Mouse (Mus musculus): Measurements from ENCODE around the gene Otud7b. TPM values are rescaled to one million over a fixed set of nuclear protein-coding genes. Genes with fewer than 3 reads are reported as not detected.
"Not testable (repeated sequence)": the region's sequence is repeated elsewhere in the genome, so short reads cannot be mapped to it uniquely, and the experiment has no call there.

Otud7b gene
- polyA plus RNA-seq, 1 experiment from 2014 or later: 12.4 TPM

- peak overlapping the region; percentile 94 for H3K9ac ChIP-seq
- H3K4me2 ChIP-seq: peak overlapping the region; percentile 97
- 21% methylated on average over 27 of the region's 27 CpGs for WGBS
- H3K9me3 ChIP-seq (replicated peaks): no peaks in the 10 kb centered on the region
- peaks cover 23% of the 10 kb centered on the region; the same call in 1 of the 2 replicates for H3K36me3 ChIP-seq (ENCODE audit: poor library complexity, severe bottlenecking)
- H3K4me3 ChIP-seq: peak overlapping the region; percentile 62
- H3K27me3 ChIP-seq: no peaks in the 10 kb centered on the region
- peak overlapping the region; percentile 96 for H3K27ac ChIP-seq
- ATAC-seq: peak; percentile 9; the same call in 1 of the 2 replicates
- peaks cover 15% of the 10 kb centered on the region for H3K4me1 ChIP-seq
Observed at GRCm38 (mm10) chr3:96196437-96197128, 92.3 kb downstream of the Otud7b start.

GRCm38 (mm10) chr3:96197129-96197749 lies 92.9 kb downstream of the Otud7b start:
- Histone ChIP-seq H3K4me2 (peak overlapping the region; percentile 97), H3K27me3 (no peaks in the 10 kb centered on the region), H3K4me3 (peak overlapping the region; percentile 62), H3K9me3 (replicated peaks) (no peaks in the 10 kb centered on the region), H3K4me1 (peaks cover 15% of the 10 kb centered on the region), H3K36me3 (ENCODE audit: poor library complexity, severe bottlenecking) (peaks cover 23% of the 10 kb centered on the region; the same call in 1 of the 2 replicates), H3K27ac (peak overlapping the region; percentile 96), H3K9ac (peak overlapping the region; percentile 94)
- under 1% methylated on average over 50 of the region's 50 CpGs for WGBS
- ATAC-seq: peak; percentile 95

- H3K4me2 ChIP-seq: peak overlapping the region; percentile 97
- H3K27me3 ChIP-seq: no peaks in the 10 kb centered on the region
- H3K36me3 ChIP-seq (ENCODE audit: poor library complexity, severe bottlenecking): peaks cover 20% of the 10 kb centered on the region; the same call in 1 of the 2 replicates
- WGBS: 6% methylated on average over 6 of the region's 6 CpGs
- peak overlapping the region; percentile 14; the same call in 1 of the 2 replicates for H3K9ac ChIP-seq
- ATAC-seq: peak; percentile 31
- peaks cover 15% of the 10 kb centered on the region for H3K4me1 ChIP-seq
- peak overlapping the region; percentile 62 for H3K4me3 ChIP-seq
- no peaks in the 10 kb centered on the region for H3K9me3 ChIP-seq (replicated peaks)
- no peak overlapping the region for H3K27ac ChIP-seq
Observed at GRCm38 (mm10) chr3:96198181-96198580, 93.9 kb downstream of the Otud7b start.

- H3K9me3 ChIP-seq (replicated peaks); H3K27ac ChIP-seq; H3K4me2 ChIP-seq; H3K4me3 ChIP-seq; ATAC-seq; H3K27me3 ChIP-seq; H3K9ac ChIP-seq: not testable (repeated sequence)
- Histone ChIP-seq H3K36me3 (ENCODE audit: poor library complexity, severe bottlenecking) (peaks cover 14% of the 10 kb centered on the region; the same call in 1 of the 2 replicates), H3K4me1 (peaks cover 15% of the 10 kb centered on the region)
- WGBS: 24% methylated on average over 8 of the region's 8 CpGs
Observed at GRCm38 (mm10) chr3:96198601-96199251, 94.4 kb downstream of the Otud7b start.

- H3K27ac ChIP-seq: no peak overlapping the region
- H3K36me3 ChIP-seq (ENCODE audit: poor library complexity, severe bottlenecking): 0 out of 2 replicates have a peak, but pooled peaks cover 4% of the 10 kb centered on the region
- no peaks in the 10 kb centered on the region for H3K9me3 ChIP-seq (replicated peaks)
- 72% methylated on average over 2 of the region's 2 CpGs for WGBS
- H3K4me1 ChIP-seq: peaks cover 15% of the 10 kb centered on the region
- no peak for ATAC-seq
- no peak overlapping the region for H3K4me3 ChIP-seq
- no peak overlapping the region for H3K9ac ChIP-seq
- no peak overlapping the region for H3K4me2 ChIP-seq
- no peaks in the 10 kb centered on the region for H3K27me3 ChIP-seq
Observed at GRCm38 (mm10) chr3:96199731-96200130, 95.4 kb downstream of the Otud7b start.

- Histone ChIP-seq H3K36me3 (ENCODE audit: poor library complexity, severe bottlenecking) (no peaks in the 10 kb centered on the region), H3K4me3 (no peak overlapping the region), H3K9me3 (replicated peaks) (no peaks in the 10 kb centered on the region), H3K27me3 (no peaks in the 10 kb centered on the region), H3K27ac (no peak overlapping the region), H3K4me2 (no peak overlapping the region), H3K9ac (no peak overlapping the region), H3K4me1 (no peaks in the 10 kb centered on the region)
- 90% methylated on average over 3 of the region's 3 CpGs for WGBS
- ATAC-seq: no peak
Observed at GRCm38 (mm10) chr3:96207819-96208218, 103.5 kb downstream of the Otud7b start.

GRCm38 (mm10) chr3:96209242-96209641 lies 104.9 kb downstream of the Otud7b start:
- 28% methylated on average over 15 of the region's 15 CpGs for WGBS
- no peaks in the 10 kb centered on the region for H3K36me3 ChIP-seq (ENCODE audit: poor library complexity, severe bottlenecking)
- no peak overlapping the region for H3K27ac ChIP-seq
- ATAC-seq: no peak
- H3K9ac ChIP-seq: no peak overlapping the region
- H3K27me3 ChIP-seq: no peaks in the 10 kb centered on the region
- H3K9me3 ChIP-seq (replicated peaks): no peaks in the 10 kb centered on the region
- no peak overlapping the region for H3K4me3 ChIP-seq
- no peaks in the 10 kb centered on the region for H3K4me1 ChIP-seq
- H3K4me2 ChIP-seq: no peak overlapping the region

Other genes starting within 250 kb of the Otud7b start
- 50.9 and 53.0 TPM in 2 replicates for gene Prpf3, start 248.6 kb upstream of the Otud7b start, polyA plus RNA-seq (2015; fragmentation: Nextera tagmentation; extraction: Ambion mirVana)
- gene Mrps21, start 233.0 kb upstream of the Otud7b start, polyA plus RNA-seq (2015; fragmentation: Nextera tagmentation; extraction: Ambion mirVana): 334 and 380 TPM in 2 replicates
- 5.2 and 5.4 TPM in 2 replicates for gene Ciart, start 222.3 kb upstream of the Otud7b start, polyA plus RNA-seq (2015; fragmentation: Nextera tagmentation; extraction: Ambion mirVana)
- 11.8 and 12.4 TPM in 2 replicates for gene BC028528, start 212.5 kb upstream of the Otud7b start, polyA plus RNA-seq (2015; fragmentation: Nextera tagmentation; extraction: Ambion mirVana)
- 28.3 and 34.4 TPM in 2 replicates for gene Aph1a, start 210.6 kb upstream of the Otud7b start, polyA plus RNA-seq (2015; fragmentation: Nextera tagmentation; extraction: Ambion mirVana)
- gene Car14, start 199.8 kb upstream of the Otud7b start, polyA plus RNA-seq (2015; fragmentation: Nextera tagmentation; extraction: Ambion mirVana): 23.1 and 27.4 TPM in 2 replicates
- gene Anp32e, start 175.3 kb upstream of the Otud7b start, polyA plus RNA-seq (2015; fragmentation: Nextera tagmentation; extraction: Ambion mirVana): 322 and 341 TPM in 2 replicates
- gene Plekho1, start 108.5 kb upstream of the Otud7b start, polyA plus RNA-seq (2015; fragmentation: Nextera tagmentation; extraction: Ambion mirVana): 80.4 and 85.1 TPM in 2 replicates
- 51.9 and 62.2 TPM in 2 replicates for gene Vps45, start 46.1 kb upstream of the Otud7b start, polyA plus RNA-seq (2015; fragmentation: Nextera tagmentation; extraction: Ambion mirVana)
- 9.0 and 12.9 TPM in 2 replicates for gene Mtmr11, start 57.5 kb downstream of the Otud7b start, polyA plus RNA-seq (2015; fragmentation: Nextera tagmentation; extraction: Ambion mirVana)
- gene Sf3b4, start 67.8 kb downstream of the Otud7b start, polyA plus RNA-seq (2015; fragmentation: Nextera tagmentation; extraction: Ambion mirVana): 161 and 181 TPM in 2 replicates
- gene Sv2a, start 76.6 kb downstream of the Otud7b start, polyA plus RNA-seq (2015; fragmentation: Nextera tagmentation; extraction: Ambion mirVana): 29.3 and 37.9 TPM in 2 replicates
- 82.2 and 86.6 TPM in 2 replicates for gene Bola1, start 115.2 kb downstream of the Otud7b start, polyA plus RNA-seq (2015; fragmentation: Nextera tagmentation; extraction: Ambion mirVana)
- gene Hist2h2ab, start 115.3 kb downstream of the Otud7b start, polyA plus RNA-seq (2015; fragmentation: Nextera tagmentation; extraction: Ambion mirVana): 0.78 and 2.2 TPM in 2 replicates
- gene Hist2h2ac, start 116.4 kb downstream of the Otud7b start, polyA plus RNA-seq (2015; fragmentation: Nextera tagmentation; extraction: Ambion mirVana): 13.2 and 13.3 TPM in 2 replicates
- 10.7 and 11.0 TPM in 2 replicates for gene Hist2h2be, start 116.6 kb downstream of the Otud7b start, polyA plus RNA-seq (2015; fragmentation: Nextera tagmentation; extraction: Ambion mirVana)
- gene Hist2h3c2, start 134.6 kb downstream of the Otud7b start, polyA plus RNA-seq (2015; fragmentation: Nextera tagmentation; extraction: Ambion mirVana): 14.7 and 15.0 TPM in 2 replicates
- gene Hist2h2aa2, start 135.7 kb downstream of the Otud7b start, polyA plus RNA-seq (2015; fragmentation: Nextera tagmentation; extraction: Ambion mirVana): 74.1 and 91.2 TPM in 2 replicates
- 46.4 and 48.0 TPM in 2 replicates for gene Hist2h2aa1, start 141.0 kb downstream of the Otud7b start, polyA plus RNA-seq (2015; fragmentation: Nextera tagmentation; extraction: Ambion mirVana)
- gene Hist2h3c1, start 142.2 kb downstream of the Otud7b start, polyA plus RNA-seq (2015; fragmentation: Nextera tagmentation; extraction: Ambion mirVana): 0.34 and 0.93 TPM in 2 replicates
- 22.4 and 24.3 TPM in 2 replicates for gene Hist2h4, start 158.8 kb downstream of the Otud7b start, polyA plus RNA-seq (2015; fragmentation: Nextera tagmentation; extraction: Ambion mirVana)
- gene Hist2h3b, start 164.1 kb downstream of the Otud7b start, polyA plus RNA-seq (2015; fragmentation: Nextera tagmentation; extraction: Ambion mirVana): 105 and 122 TPM in 2 replicates
- gene Hist2h2bb, start 165.2 kb downstream of the Otud7b start, polyA plus RNA-seq (2015; fragmentation: Nextera tagmentation; extraction: Ambion mirVana): 16.0 and 19.8 TPM in 2 replicates
- gene Fcgr1, start 189.4 kb downstream of the Otud7b start, polyA plus RNA-seq (2015; fragmentation: Nextera tagmentation; extraction: Ambion mirVana): 0.56 and 1.0 TPM in 2 replicates

Measured in forebrain, embryonic 13.5 days (tissue).